Mouse (Mus musculus): ENCODE data around the gene Rmnd5b.
"Not testable (repeated sequence)": the region's sequence is repeated elsewhere in the genome, so short reads cannot be mapped to it uniquely, and the experiment has no call there.

The Rmnd5b gene

DNA sequence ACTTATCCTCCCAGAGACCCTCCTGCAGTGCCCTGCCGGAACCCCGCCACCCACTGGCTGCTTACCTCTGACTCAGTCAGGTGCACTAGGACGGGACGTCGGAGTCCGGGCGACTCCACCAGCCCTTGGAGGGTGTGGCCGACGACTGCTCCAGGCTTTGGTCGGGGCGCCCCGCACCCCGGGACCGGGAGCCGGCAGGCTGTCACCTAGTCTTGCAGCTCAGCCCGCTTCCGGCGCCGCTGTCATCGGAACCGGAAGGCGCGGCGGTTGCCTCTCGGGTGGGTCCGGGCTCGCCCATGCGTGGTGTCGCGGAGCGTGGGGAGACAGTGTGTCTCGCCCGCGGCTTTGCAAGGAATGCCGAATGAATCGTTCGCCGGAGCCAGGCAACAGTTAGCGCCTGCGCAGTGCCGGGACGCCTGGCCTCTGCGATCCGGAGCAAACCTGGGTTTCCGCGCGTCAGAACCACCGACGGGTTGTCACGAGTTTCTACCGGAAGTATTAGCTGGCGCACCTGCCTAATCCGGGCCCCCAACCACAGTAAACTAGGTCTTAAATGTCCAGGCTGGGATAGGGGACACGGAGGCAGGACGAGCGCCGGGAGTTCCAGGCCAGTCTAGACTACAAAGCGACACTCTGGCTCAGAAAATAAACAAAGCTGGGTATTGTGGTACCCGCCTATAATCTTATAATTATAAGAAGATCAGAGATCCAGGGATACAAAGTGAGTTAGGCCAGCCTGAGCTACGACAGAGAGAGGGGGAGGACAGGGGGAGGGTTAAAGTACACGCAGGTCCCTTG, at the start of gene Rmnd5b:
Gene Rmnd5b, minus strand, starts transcription at position 372 of the 798 bp plus-strand sequence.
- DNase-seq: peak; percentile 92

- no peak for DNase-seq
Observed at GRCm38 (mm10) chr11:51681976-51682374, 46.3 kb upstream of the Rmnd5b start.

GRCm38 (mm10) chr11:51681324-51681975, 45.8 kb upstream of the Rmnd5b start:
- DNase-seq: peak; percentile 89

DNA sequence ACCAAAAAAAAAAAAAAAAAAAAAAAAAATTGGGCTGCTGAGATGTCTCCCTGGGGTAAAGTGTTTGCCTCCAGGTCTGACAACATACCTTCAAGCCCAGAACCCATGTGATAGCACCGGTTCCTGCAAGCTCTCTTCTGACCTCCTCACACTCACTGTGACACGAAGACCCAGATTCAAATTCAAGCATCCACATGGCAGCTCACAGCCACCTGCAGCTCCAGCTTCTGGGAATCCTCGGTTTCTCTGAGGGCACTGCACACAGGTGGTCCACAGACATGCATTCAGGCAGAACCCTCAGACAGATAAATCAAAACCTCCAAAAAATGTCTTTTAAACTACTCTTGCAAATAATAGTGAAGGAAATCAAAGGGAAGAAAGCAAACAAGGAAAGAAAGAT, 43.8 kb upstream of the Rmnd5b start:
- DNase-seq: no peak

DNA sequence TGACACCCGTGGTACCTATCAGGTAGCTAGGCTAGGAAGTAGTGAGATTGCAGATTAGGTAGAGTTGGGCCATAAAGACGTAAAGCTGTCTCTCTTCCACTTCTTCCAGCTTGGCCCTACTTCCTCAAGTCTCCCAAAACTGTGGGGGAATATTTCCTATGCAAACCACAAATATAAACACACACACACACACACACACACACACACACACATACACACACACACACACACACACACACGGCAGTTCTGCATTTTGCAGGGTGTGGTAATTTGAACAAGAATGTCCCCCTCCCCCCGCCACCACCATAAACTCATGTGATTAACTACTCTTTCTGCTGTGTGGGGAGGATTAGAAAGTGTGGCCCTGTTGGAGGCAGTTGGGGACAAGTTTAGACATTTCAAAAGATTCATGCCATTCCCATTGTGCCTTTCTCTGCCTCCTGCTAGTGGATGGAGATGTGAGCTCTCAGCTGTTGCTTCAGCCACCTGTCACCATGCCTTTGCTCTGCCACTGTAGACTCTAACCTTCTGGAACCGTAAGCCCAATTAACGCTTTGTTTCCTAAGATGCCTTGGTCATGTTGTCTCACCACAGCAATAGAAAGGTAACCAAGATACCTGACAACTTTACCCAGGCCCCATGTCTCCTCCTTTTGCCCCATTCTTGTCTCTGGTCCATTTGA, 42.2 kb upstream of the Rmnd5b start:
- DNase-seq: no peak

DNA sequence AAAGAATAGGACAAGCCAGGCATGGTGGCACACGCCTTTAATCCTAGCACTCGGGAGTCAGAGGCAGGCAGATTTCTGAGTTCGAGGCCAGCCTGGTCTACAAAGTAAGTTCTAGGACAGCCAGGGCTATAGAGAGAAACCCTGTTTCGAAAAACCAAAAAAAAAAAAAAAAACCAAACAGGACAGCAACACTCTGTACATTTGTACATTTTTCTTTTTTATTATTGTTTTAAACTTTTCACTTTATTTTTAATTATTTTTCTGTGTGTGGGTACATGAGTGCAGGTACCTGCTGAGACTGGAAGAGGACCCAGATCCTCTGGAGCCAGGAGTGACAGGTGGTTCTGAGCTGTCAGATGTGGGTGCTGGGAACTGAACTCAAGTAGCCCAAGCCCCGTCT, 39.7 kb upstream of the Rmnd5b start:
- no peak for DNase-seq

DNA sequence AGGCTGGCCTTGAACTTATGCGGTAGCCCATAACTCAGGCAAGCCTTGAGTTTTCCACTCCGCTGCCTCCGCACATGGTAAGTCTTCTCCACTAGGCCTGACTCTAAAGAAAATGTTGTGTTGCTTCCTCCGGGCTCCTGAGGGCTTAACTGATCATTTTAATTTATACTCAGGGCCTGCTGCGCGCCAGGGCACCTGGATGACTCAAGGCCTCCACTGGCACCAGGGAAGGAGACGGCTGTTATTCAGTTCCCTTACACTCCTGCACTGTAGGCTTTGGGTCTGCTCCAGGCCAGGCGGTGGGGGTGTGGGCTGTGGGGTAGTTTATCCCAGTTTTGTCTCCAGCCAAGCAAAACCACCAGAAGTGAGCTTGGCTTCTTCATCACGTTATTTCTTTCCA, 37.6 kb upstream of the Rmnd5b start:
- DNase-seq: peak; percentile 27

DNA sequence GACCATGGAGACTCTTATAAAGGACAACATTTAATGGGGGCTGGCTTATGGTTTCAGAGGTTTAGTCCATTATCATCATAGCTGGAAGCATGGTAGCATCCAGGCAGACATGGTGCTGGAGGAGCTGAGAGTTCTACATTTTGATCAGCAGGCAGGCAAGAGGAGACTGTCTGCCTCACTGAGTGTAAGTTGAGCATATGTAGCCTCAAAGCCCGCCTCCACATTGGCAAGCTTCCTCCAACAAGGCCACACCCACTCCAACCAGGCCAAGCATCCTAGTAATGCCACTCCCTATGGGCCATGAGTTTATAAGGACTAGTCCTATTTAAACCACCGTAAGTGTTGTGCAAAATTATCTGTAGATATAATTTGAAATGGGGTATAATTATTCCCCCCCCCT, 35.7 kb upstream of the Rmnd5b start:
- DNase-seq: no peak

- no peak for DNase-seq
Observed at GRCm38 (mm10) chr11:51670846-51671245, 35.1 kb upstream of the Rmnd5b start.

- not testable (repeated sequence) for DNase-seq
Observed at GRCm38 (mm10) chr11:51664747-51665146, 29.1 kb upstream of the Rmnd5b start.

GRCm38 (mm10) chr11:51662632-51663031, 26.9 kb upstream of the Rmnd5b start:
- DNase-seq: peak; percentile 28

- DNase-seq: no peak
Observed at GRCm38 (mm10) chr11:51661867-51662365, 26.2 kb upstream of the Rmnd5b start.

DNA sequence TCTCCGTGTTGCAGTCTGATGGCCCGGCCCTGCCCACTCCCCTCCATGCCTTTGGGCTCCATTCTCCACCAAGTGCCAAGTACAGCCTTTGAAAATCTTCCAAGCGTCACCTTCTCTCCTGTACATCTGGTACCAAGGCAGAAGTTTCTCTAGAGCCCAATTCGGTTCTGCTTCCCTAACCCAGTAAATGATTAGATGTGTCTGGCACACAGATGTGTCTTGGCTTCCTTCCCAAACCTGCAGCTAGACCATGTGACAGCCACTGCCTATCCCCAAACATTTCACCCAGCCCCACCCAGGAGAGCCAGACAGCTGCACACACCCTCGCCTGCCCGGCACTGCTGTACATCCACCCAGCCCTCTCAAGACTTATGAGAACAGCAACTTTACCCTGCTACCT, 23.0 kb upstream of the Rmnd5b start:
- peak; percentile 87 for DNase-seq

DNA sequence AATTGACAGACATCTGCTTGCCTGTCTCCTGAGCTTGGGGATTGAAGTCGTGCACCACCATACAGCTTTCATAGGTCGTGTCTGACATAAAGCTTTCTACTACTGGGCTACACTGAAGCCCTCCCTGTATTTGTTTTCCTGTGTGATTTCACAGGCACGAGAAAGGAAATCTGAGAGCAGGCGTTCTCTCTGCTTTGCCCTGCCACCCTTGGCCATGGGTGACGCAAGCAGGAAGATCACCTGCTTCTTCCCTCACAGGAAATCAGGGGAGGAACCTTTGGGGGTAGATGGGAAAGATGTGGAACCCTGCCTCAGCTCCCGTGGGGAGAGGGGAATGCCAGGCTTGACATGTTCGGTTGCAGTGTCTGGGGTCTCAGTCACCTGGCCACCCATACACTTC, 22.6 kb upstream of the Rmnd5b start:
- no peak for DNase-seq

DNA sequence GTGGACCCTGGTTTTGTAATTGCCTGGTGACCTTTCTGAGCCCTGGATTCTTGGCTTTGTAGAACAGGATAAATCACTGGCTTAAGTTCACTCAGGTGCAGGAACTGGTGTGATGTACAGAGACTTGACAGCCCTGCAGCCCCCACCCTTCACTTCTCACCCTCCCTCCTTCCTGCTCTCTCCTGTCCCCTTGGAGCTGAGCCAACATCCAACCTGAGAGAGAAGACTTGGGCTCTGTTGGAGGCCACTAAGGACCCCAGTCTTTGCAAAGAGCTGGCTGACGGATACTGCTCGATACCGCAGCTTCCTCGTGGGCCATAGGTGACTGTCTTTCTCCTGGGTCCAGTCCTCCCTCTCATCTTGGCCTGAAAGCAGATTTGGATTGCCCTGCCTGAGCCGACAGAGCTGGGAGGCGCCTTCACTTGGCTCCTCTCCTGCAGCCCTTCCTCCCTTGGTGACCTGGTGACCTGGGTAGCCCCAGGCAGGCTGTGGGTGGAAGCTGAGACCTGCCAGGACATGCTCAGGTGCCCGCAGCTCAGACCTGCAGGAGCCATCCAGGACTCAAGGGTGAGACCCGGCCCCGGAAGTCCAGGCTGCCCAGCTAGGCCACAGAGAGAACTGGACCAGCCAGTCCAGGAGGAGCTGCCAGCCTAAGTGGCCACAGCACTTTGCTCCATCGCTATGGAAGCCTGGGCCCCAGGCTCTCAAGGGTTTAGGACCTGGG, 21.3 kb upstream of the Rmnd5b start:
- peak; percentile 72 for DNase-seq

DNA sequence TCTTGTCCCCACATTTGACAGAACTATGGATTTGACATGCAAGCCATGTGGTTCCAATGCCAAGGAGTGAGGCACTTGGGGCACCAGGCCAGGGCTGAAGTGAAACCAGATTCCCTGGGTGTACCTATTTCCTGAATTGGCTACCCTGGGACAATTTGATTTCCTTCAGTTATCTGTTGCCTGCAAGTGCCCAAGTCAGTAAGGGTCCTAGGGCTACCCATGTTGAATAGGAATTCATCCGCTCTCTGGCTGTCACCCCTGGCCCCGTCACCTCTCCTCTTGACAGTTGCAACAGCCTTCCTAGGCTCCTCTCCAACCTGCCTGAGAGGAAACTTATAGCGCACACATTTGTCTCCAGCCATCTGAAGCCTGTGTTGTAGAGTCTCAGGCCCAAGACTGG, 19.2 kb upstream of the Rmnd5b start:
- DNase-seq: no peak

DNA sequence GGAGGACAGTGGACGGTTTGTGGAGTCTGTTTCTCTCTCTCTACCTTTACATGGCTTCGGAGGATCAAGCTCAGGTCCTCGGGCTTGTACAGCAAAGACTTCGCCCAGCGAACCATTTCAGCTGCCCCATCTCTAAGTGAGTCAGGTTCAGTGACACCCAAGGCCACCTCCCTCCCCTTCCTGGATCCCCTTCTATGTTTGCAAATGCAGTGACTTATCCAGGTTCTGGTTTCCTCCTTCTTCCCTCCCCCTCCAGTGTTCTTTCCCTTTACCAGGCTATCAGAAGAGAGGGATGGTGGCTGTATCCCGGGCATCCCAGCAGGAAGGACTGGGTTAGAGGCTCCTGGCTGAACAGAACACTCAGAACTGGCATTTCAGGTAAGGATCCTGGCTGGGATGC, 18.0 kb upstream of the Rmnd5b start:
- DNase-seq: no peak

- no peak for DNase-seq
Observed at GRCm38 (mm10) chr11:51652889-51653418, 17.3 kb upstream of the Rmnd5b start.

DNA sequence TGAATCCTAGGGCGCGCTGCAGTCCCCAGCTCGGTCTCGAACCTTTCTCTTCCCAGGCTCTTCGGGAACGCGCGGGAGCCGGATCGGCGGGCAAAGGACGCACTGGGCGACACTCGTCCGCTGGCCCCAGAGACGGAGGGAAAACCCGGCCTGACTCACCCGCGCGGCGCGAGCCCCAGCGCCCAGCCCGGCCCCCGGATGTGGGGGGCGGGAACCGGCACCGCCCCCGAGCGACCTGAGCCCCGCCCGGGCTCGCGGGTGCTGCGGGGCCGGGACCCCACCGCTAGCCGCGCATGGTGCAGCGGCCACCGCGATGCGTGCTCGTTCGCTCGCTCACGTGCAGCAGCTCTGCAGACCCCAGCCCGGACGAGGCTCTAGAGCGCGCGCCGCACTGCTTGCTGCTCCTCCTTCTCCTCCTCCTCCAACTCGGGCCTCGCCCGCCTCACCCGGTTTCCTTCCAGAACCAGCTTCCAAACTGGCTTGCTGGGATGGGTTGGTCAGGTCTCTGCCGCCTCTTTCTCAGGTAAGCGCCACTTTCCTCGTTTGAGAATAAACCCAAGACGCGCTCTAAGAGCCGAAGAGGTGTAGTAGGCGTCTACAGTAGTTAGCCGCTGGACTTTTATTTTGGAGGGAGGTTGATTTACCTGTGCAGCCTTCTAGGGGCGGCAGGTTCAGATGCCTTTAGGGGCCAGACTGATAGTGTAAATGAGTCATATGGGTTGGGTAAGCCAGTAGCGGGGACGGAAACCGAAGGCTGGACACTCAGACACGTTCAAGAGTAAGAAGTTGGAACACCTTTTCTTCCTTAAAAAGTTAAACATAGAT, 15.2 kb upstream of the Rmnd5b start, which contains the start of the genes N4bp3 and D930048N14Rik:
Gene N4bp3, minus strand, starts transcription at position 152 of the 825 bp plus-strand sequence.
Gene D930048N14Rik, plus strand, starts transcription at position 264 of the 825 bp plus-strand sequence.
- DNase-seq: peak; percentile 88

DNA sequence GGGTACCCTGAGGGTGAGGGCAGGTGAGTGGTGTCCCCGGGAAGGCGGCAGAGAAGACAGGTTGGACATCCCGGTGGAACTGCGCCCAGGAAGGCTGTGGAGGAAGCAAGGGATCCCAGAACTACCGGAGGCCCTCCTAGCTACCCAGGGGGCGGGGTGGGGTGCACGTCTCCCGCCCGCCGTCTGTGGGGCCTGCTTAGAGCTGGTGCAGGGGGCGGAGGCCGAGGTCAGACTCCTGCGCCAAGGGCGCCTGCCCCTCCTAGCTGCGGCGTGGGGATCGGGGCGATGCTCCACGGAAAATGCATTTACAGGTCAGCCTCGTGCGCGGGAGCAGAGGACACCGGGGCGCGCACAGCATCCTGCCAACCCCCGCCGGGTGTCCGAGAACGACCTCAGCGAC, 14.6 kb upstream of the Rmnd5b start:
- DNase-seq: no peak

DNA sequence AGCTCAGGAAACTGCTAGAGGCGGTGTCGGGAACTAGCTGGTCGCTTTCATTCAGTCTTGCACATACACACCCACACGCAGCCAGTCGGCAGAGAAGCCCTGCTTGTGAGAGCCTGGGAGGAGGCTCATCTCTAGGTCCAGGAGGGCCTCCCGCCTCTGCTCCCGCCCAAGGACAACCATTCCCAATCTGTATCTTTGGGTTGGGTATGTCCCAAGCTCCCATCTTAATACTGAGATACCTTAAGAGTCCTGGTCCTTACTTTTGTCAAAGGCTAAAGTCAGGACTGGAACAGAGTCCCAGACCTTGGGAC, 14.1 kb upstream of the Rmnd5b start:
- DNase-seq: no peak

Measured in kidney, postnatal 14 days (tissue).